In genomic region chr2:135370259-135370835, GRCm38 (mm10) we compare ENCODE assay signal across 14 mouse cellular contexts.
DNase-seq lines count a peak whose midpoint lies in the region; ATAC-seq lines count a peak whose summit lies in the region.
"Had no signal": no experiment of that assay in that cellular context is flagged by ENCODE, and none has a peak within 500 bp of the region (broad histone marks: within the 10 kb centered on the region; RNA-seq: fewer than 3 reads in every experiment).

No protein-coding gene starts in this region.

- peak; percentile 80 for ATAC-seq in kidney, embryonic 14.5 days (ENCODE audit: low FRiP score, low TSS enrichment)
- peak; percentile 69 for ATAC-seq in granulocyte monocyte progenitor cell, adult 5-6 weeks (replicated peaks; ENCODE audit: poor library complexity, severe bottlenecking)
- ATAC-seq: hindbrain, embryonic 16.5 days had no signal

- H3K4me2 ChIP-seq in kidney, embryonic 14.5 days (replicated peaks; ENCODE audit: low read depth, low read length): no peak overlapping the region

- no peaks in the 10 kb centered on the region for H3K4me1 ChIP-seq in kidney, embryonic 14.5 days (ENCODE audit: control insufficient read depth, insufficient read depth, low read length)
- H3K4me1 ChIP-seq: megakaryocyte, embryonic 14.5 days had no signal

- intact Hi-C loops in left cerebral cortex, postnatal 14 days (cut with DNase I): no loop called here

- H3K9me3 ChIP-seq in kidney, embryonic 14.5 days (ENCODE audit: control insufficient read depth, low read length): no peaks in the 10 kb centered on the region
- H3K9me3 ChIP-seq: megakaryocyte, embryonic 14.5 days had no signal

- H3K27ac ChIP-seq in kidney, embryonic 14.5 days (ENCODE audit: low read depth, low read length): no peak overlapping the region

- no peaks in the 10 kb centered on the region for H3K36me3 ChIP-seq in kidney, embryonic 14.5 days (ENCODE audit: control insufficient read depth, insufficient read depth, low read length)

- H3K9ac ChIP-seq in kidney, embryonic 14.5 days (ENCODE audit: low read depth, low read length): no peak overlapping the region

- no peaks in the 10 kb centered on the region for H3K27me3 ChIP-seq in kidney, embryonic 14.5 days (ENCODE audit: control insufficient read depth, insufficient read depth, low read length)

- WGBS in kidney, embryonic 14.5 days: 32% methylated on average over 10 of the region's 10 CpGs

- no peak overlapping the region for H3K4me3 ChIP-seq in kidney, embryonic 14.5 days (ENCODE audit: low read length)
- H3K4me3 ChIP-seq: erythroblast, embryonic 14.5 days; megakaryocyte, embryonic 14.5 days had no signal

- no peak for DNase-seq in kidney, postnatal 14 days
- peak; percentile 20 for DNase-seq in 3134 (ENCODE audit: extremely low read depth, insufficient read length, low spot score)
- peak; percentile 13 for DNase-seq in adrenal gland, postnatal 25 days
- no peak for DNase-seq in left cerebral cortex, postnatal 14 days (ENCODE audit: low spot score in 2 of 2)
- no peak for DNase-seq in cerebellum, postnatal 14 days
- no peak for DNase-seq in ovary, postnatal 36 days (ENCODE audit: low spot score)
- DNase-seq: cerebellum, adult 9-11 months; heart, adult 18-20 months; kidney, postnatal 25 days had no signal

Comparison
In these comparisons a context has a peak if more than half of its experiments do, and no peak if none do; other contexts are left out.
1. DNase-seq: peak in 3134 (single experiment) and adrenal gland, postnatal 25 days (single experiment); none in kidney, postnatal 14 days (single experiment), left cerebral cortex, postnatal 14 days (0 of 2), cerebellum, postnatal 14 days (0 of 2) and ovary, postnatal 36 days (single experiment).